Mouse (Mus musculus) urinary bladder, postnatal 25 days (tissue): ENCODE results near the gene Gm10153.
"Not testable (repeated sequence)": the region's sequence is repeated elsewhere in the genome, so short reads cannot be mapped to it uniquely, and the experiment has no call there.

Experiments used
- DNase-seq: peaks from one replicate; pipeline ENCODE4 v3.0.0; 2022; ENCODE audit warnings: low spot score

Gm10153 gene

DNA sequence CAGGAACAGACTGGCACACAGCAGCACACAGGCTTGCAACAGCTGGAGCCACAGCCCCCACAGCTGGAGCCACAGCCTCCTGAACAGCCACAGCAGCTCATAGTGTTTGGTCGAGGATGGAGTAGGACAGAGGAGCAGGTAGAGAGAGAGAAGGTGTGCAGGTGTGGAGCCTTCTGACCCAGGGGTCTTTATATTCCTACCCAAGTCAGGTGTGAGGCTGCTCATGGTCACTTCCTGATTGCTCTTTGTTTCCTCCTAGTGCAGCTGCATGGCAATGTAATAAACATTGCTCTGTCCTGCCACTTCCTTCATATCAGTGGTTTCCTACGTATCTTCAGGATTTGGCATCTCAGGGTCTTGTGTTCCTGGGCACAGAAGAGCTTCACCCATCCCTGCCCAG lies at the start of gene Gm10153:
Gene Gm10153, minus strand, starts transcription at position 101 of the 400 bp plus-strand sequence.
- no peak for DNase-seq

- DNase-seq: no peak
These were observed 41.4 kb upstream of the Gm10153 start for GRCm38 (mm10) chr7:142231540-142231939.

- DNase-seq: not testable (repeated sequence)
These were observed 39.7 kb upstream of the Gm10153 start, which contains the start of gene Krtap5-5 for GRCm38 (mm10) chr7:142229871-142230270. Krtap5-5 (minus strand) TSS chr7:142229971.

DNA sequence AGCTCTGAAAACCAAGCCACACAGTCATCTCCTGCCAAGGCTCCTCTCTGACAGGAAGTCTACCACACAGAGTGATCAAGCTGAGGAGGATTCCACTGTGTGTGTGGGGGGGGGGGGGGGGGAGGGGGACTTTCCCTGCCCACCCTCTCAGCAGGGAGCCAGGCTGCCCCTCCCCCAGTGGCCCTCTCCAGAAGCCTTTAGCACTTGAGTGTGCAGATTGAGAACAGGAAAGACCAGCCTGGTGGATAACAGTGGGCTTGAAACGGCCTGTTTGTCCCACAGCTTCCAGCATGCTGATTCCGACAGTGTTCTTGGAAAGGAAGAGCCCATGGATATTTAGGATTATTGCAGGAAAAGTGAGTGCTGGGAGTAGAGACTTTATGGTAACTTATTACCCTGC lies 34.3 kb upstream of the Gm10153 start:
- DNase-seq: no peak

DNA sequence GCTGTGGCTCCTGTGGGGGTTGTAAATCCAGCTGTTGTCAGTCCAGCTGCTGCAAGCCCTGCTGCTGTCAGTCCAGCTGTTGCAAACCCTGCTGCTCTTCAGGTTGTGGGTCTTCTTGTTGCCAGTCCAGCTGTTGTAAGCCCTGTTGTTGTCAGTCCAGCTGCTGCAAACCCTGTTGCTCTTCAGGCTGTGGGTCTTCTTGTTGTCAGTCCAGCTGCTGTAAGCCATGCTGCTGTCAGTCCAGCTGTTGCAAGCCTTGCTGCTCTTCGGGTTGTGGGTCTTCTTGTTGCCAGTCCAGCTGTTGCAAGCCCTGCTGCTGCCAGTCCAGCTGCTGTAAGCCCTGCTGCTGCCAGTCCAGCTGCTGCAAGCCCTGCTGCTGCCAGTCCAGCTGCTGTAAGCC lies 21.9 kb upstream of the Gm10153 start:
- DNase-seq: not testable (repeated sequence)

- no peak for DNase-seq
These were observed 21.4 kb upstream of the Gm10153 start, which contains the start of gene Gm7579 for GRCm38 (mm10) chr7:142211559-142211958. Gm7579 (plus strand) TSS chr7:142211859.

DNA sequence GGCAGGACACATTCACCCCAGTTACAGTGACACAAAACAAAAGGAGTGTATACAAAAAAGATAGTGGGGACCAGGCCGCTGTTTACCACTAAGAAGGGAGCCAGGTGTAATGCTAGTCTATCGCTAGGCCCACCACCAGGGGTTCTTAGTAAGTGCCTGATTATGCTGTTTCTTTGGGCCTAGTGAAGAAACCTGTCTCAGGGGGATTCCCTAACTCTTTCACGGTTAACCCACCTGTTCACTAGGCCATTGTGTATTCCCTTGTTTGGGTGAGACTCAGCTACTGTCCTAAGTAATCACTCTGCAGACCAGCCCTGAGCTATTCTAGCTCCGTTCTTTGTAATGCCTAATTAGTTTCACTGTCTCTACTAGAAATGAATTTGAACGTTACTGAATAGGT lies 16.7 kb upstream of the Gm10153 start:
- not testable (repeated sequence) for DNase-seq

GRCm38 (mm10) chr7:142205488-142205887 lies 15.3 kb upstream of the Gm10153 start:
- no peak for DNase-seq

DNA sequence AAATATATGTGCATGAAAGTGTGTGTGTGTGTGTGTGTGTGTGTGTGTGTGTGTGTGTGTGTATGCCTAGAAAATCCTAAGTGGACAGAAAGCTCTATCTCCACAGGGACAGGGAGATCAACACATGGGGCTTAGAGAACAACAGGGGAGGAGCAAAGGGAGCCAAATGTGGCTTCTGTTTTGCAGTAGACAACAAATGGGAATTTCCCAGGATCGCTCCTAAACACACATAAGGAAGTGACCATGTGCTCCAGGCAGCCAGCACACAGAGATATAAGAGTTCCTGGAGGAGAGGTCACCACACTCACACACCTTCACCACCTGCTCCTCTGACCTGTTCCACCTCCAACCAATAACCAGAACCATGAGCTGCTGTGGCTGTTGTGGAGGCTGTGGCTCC lies 10.9 kb upstream of the Gm10153 start, which contains the start of gene Krtap5-3:
Gene Krtap5-3, plus strand, starts transcription at position 301 of the 400 bp plus-strand sequence.
- DNase-seq: no peak

- no peak for DNase-seq
These were observed 8.6 kb upstream of the Gm10153 start for GRCm38 (mm10) chr7:142198748-142199147.

DNA sequence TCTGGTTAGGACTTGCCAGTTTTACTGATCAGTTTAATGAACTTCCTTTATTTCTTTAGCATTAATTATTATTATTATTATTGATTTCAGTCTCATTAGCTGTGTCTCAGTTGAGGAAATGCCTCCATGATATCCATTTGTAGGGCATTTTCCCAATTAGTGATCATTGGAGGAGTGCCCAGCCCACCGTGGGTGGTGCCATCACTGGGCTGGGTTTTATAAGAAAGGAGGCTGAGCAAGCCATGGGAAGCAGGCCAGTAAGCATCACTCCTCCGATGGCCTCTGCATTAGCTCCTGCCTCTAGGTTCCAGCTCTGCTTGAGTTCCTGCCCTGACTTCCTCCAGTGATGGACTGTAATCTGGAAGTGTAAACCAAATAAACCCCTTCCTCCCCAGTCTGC lies 2.0 kb downstream of the Gm10153 start:
- no peak for DNase-seq

- DNase-seq: no peak
These were observed 9.2 kb downstream of the Gm10153 start for GRCm38 (mm10) chr7:142181021-142181420.

DNA sequence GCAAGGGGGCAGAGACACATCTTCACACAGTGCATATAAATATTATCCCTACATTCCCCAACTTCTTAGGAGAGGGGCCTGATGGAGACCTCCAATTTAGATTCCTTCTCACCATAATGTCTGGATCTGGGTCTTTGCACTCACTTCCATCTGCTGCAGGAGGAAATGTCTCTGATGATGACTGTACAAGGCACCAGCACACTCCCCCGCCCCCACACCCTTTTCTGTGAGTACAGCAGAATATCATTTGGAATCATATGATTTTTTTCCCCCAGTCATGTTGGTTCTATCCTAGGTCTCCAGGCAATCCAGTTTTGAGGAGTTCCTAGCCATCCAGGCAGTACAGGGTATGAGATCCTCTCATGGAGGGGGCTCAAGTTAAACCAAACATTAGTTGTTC lies 11.5 kb downstream of the Gm10153 start:
- no peak for DNase-seq

- not testable (repeated sequence) for DNase-seq
These were observed 14.3 kb downstream of the Gm10153 start, which contains the start of gene Krtap5-2 for GRCm38 (mm10) chr7:142175905-142176304. Krtap5-2 (minus strand) TSS chr7:142176005.

GRCm38 (mm10) chr7:142169836-142170235 lies 20.4 kb downstream of the Gm10153 start:
- DNase-seq: no peak

- not testable (repeated sequence) for DNase-seq
These were observed 24.6 kb downstream of the Gm10153 start, which contains the start of gene Gm4553 for GRCm38 (mm10) chr7:142165639-142166038. Gm4553 (minus strand) TSS chr7:142165739.

DNA sequence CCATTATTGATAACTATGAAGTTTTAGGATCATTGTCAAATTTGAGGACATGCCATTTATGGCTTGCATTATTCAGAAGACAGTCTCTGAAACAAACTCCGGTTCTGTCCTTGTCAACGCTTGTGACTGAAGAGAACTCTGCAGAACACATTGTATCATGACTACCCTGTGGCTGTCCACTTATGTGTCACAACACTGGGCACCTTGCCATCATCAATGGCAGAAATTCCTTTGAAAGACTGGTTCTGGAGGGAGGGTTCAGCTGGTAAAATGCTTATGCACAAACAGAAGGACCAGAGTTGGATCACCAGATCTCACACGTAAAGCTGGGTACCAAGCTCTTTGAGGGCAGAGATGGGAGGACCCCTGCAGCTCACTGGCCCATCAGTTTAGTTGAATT lies 30.8 kb downstream of the Gm10153 start:
- no peak for DNase-seq

DNA sequence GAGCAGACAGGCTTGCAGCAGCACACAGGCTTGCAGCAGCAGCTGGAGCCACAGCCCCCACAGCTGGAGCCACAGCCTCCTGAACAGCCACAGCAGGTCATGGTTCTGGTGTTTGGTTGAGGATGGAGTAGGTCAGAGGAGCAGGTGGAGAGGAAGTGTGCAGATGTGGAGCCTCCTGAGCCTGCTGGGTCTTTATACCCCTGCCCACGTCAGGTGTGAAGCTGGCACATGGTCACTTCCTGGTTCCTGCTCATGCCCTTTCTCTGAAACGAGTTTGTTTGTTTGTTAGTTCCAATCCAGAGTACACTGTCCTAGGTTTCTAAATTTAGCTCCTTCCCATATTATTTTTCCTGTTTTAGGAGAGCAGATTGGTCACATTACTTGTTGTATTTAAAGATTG lies 33.2 kb downstream of the Gm10153 start, which contains the start of gene Gm29735:
Gene Gm29735, minus strand, starts transcription at position 101 of the 400 bp plus-strand sequence.
- not testable (repeated sequence) for DNase-seq

DNA sequence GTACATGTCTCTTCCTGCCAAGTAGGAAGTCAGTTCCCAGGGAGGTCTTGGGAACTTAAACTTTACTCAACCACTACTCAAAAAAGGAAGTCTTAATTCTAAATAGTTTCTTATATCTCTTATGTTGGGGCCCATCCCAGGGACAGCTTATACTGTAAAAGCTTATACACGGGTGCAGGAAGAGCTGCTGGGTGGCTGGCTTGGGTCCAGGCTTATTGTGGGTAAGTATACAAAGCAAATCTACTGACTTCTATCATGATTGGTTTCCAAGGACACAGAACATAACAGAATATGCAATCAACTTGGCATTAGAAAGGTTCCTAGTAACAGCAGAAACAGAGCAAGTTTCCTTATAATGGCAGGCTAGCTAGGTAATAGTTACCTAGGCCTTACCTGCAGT lies 34.9 kb downstream of the Gm10153 start:
- no peak for DNase-seq

GRCm38 (mm10) chr7:142152191-142152590 lies 38.0 kb downstream of the Gm10153 start:
- DNase-seq: no peak

DNA sequence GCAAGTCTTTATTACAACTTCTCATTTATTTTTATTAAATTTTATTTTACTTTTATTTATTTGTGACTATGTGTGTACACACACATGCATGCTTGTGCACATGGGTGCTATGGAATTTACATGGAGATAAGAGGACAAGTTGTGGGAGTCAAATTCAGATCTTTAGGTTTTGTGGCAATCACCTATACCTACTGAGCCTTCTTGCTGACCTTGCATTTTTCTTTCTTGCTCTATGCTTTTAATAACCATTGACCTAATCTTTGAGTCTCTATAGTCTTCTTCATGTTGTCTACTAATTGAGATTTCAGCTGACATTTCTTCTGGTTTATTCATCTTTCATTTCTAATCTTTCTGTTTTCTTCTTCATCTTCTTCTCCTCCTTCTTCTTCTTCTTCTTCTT lies 41.6 kb downstream of the Gm10153 start:
- no peak for DNase-seq

GRCm38 (mm10) chr7:142146033-142146432 lies 44.2 kb downstream of the Gm10153 start:
- DNase-seq: peak; percentile 43

DNA sequence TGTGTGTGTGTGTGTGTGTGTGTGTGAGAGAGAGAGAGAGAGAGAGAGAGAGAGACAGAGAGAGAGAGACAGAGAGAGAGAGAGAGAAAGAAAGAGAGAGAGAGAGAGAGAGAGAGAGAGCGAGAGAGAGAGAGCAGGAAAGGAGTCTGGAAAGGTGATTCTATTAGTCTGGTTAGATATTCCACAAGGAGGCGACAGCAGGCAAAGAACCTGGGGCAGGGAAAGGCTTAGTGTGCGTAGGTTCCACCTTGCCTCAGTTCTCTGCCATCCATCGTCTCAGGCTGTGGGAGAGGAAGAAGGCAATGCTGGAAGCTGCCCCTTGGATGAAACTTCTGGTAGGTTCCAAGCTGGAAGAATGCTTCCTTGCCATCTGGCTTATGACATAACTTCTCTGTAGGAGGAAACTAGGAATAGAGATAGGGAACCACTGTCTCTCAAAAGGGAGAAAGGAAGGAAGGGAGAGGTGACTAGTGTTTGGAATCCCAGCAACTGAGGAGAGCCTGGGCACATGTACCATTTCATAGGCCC lies 44.7 kb downstream of the Gm10153 start:
- no peak for DNase-seq

DNA sequence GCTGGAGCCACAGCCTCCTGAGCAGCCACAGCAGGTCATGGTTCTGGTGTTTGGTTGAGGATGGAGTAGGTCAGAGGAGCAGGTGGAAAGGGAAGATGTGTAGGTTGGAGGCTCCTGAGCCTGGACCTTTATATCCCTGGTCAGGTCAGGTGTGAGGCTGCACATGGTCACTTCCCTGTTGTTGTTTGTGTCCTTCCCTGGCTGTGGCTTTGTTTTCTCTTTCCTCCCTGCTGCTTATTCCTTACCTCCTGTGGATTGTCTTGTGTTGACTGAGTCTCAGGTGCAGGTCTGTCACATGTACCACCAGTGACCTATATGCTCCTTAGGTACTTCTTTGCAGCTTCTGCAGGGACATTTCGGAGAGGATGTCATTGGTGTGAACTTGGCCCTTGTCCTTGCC lies 45.7 kb downstream of the Gm10153 start, which contains the start of gene Gm45337:
Gene Gm45337, minus strand, starts transcription at position 101 of the 400 bp plus-strand sequence.
- no peak for DNase-seq
